Mouse (Mus musculus) heart, embryonic 12.5 days (tissue): ENCODE measurements around the gene Cetn4. TPM values are rescaled to one million over a fixed set of nuclear protein-coding genes. Genes with fewer than 3 reads are reported as not detected.

ENCODE experiments used
- ATAC-seq: fragments of 200-750 bp; cut with Nextera tagmentation; 2 replicates; pipeline ENCODE4 v1.8.0; 2017; ENCODE audit warnings: moderate TSS enrichment, moderate library complexity; ENCODE audit not compliant: insufficient number of reproducible peaks, low FRiP score
- H3K27ac ChIP-seq: fragments of 300-500 bp; sonication (generic); 2 replicates; pipeline ENCODE4 v1.5.1; 2016; ENCODE audit warnings: mild to moderate bottlenecking, moderate library complexity; ENCODE audit not compliant: poor library complexity, severe bottlenecking
- H3K27me3 ChIP-seq: fragments of 300-500 bp; sonication (generic); replicated peaks from 2 replicates; pipeline ENCODE4 v1.6.1; 2016; ENCODE audit warnings: mild to moderate bottlenecking, moderate library complexity
- H3K36me3 ChIP-seq: fragments of 300-500 bp; sonication (generic); 2 replicates; pipeline ENCODE4 v1.6.1; 2016; ENCODE audit warnings: mild to moderate bottlenecking, moderate library complexity
- H3K4me1 ChIP-seq: fragments of 300-500 bp; sonication (generic); replicated peaks from 2 replicates; pipeline ENCODE4 v1.6.1; 2016; ENCODE audit warnings: mild to moderate bottlenecking
- H3K4me2 ChIP-seq: fragments of 300-500 bp; sonication (generic); 2 replicates; pipeline ENCODE4 v1.6.1; 2016; ENCODE audit warnings: mild to moderate bottlenecking, moderate library complexity
- H3K4me3 ChIP-seq: fragments of 300-500 bp; sonication (generic); 2 replicates; pipeline ENCODE4 v1.5.1; 2016; ENCODE audit warnings: mild to moderate bottlenecking
- H3K9ac ChIP-seq: fragments of 300-500 bp; sonication (generic); 2 replicates; pipeline ENCODE4 v1.6.1; 2016; ENCODE audit warnings: mild to moderate bottlenecking, moderate library complexity
- H3K9me3 ChIP-seq: fragments of 300-500 bp; sonication (generic); replicated peaks from 2 replicates; pipeline ENCODE4 v1.6.1; 2016; ENCODE audit warnings: mild to moderate bottlenecking, moderate library complexity
- WGBS: fragments of 180-500 bp; shearing (Covaris S2); methylation state at CpG from one replicate; pipeline ENCODE4 v1.1.7; 2016; 5-methylcytosine and 5-hydroxymethylcytosine counted together
- polyA plus RNA-seq: library from polyadenylated mRNA; unstranded; fragments of >200 nt; fragmentation: Nextera tagmentation; extraction: Ambion mirVana; gene quantifications from 2 replicates; pipeline ENCODE4 v1.2.1, GENCODE M21; 2016

Cetn4 gene
- polyA plus RNA-seq: 0.95 and 2.1 TPM in 2 replicates

DNA sequence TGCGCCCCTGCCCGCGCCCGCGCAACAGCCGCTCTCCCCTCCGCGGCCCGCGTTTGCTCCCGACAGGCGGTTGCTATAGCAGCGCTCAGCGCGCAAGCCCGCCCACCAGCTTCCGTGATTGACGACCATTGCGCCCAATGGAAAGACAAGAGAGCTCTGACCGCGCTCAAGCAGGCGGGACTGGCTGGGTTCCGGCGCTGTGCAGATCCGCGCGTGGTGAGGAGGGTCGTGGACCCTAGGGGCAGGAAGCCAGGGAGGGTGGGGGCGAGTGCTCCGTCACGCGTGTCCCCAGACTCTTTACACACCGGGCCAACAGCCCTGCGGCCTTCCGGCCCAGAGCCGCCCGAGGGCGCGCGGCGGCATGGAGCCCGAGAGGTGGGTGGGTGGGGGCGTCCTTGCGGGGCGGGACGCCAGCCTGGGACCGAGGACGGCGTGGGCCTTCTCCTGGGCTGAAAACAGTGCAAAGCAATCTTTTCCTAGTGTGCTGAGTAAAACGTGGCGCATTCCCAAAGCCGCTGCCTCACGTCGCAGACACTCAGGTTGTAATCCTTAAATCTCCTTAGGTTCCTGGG is at the start of gene Cetn4, which contains the start of gene Bbs12:
Gene Cetn4, minus strand, starts transcription at position 339 of the 572 bp plus-strand sequence.
Gene Bbs12, plus strand, starts transcription at position 185 of the 572 bp plus-strand sequence.
- Histone ChIP-seq H3K4me1 (peaks cover 9% of the 10 kb centered on the region; the same call in 1 of the 2 replicates), H3K4me2 (peak within 1 kb of the TSS; percentile 93), H3K4me3 (peak within 1 kb of the TSS; percentile 90), H3K27ac (0 out of 2 replicates have a peak within 1 kb of the TSS, but pooled peaks have one; percentile 19), H3K27me3 (no peaks in the 10 kb centered on the region), H3K36me3 (no peaks in the 10 kb centered on the region), H3K9ac (peak within 1 kb of the TSS; percentile 92), H3K9me3 (no peaks in the 10 kb centered on the region; the same call in 1 of the 2 replicates)
- peak; percentile 99 for ATAC-seq
- WGBS: under 1% methylated on average over 53 of the region's 54 CpGs

DNA sequence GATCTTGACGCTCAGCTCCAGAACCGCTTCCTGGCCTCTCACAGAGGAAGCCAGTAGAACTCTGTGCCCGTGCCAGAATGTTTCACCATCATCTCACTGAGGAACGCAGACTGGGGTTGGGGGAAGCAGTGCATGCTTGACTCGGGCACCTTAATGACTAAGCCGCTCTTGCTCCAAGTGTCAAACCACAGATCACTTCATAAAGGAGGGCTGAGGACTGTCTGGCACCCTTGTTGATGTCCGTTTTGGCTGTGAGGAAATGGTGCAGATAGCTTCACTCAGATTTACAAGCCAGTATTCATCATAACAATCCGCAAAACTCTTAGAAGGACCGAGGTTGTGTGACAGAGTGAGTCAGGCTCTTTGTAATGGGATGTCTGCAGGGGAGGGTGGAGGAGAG is 48.2 kb upstream of the Cetn4 start:
- Histone ChIP-seq H3K9me3 (no peaks in the 10 kb centered on the region), H3K9ac (no peak overlapping the region), H3K27me3 (no peaks in the 10 kb centered on the region), H3K4me2 (no peak overlapping the region), H3K4me1 (no peaks in the 10 kb centered on the region), H3K36me3 (no peaks in the 10 kb centered on the region), H3K4me3 (no peak overlapping the region), H3K27ac (no peak overlapping the region)
- 68% methylated on average over 9 of the region's 9 CpGs for WGBS
- ATAC-seq: no peak

DNA sequence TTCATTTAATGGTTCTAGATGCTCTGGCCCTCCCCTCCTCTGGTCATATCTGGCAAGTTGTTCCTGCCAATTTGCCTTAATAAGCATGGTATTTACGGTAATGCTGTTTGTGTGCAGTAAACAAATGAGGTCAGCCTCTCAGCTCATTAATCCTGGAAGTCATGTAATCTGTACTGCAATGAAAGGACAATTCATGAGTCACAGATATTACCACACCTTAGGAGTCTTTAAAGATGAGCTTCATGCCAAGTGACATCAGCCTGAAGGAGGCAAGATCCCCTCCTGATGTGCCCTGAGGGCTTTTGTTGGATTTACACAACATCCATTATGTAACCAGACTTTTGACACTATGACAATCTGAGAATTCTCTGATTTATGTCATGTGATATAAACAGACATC is 42.2 kb upstream of the Cetn4 start:
- no peak overlapping the region for H3K4me2 ChIP-seq
- H3K27me3 ChIP-seq: peaks cover 7% of the 10 kb centered on the region; the same call in 1 of the 2 replicates
- H3K27ac ChIP-seq: no peak overlapping the region
- no peak overlapping the region for H3K4me3 ChIP-seq
- 87% methylated on average over 1 of the region's 1 CpGs for WGBS
- H3K4me1 ChIP-seq: no peaks in the 10 kb centered on the region; the same call in 1 of the 2 replicates
- ATAC-seq: no peak
- H3K36me3 ChIP-seq: no peaks in the 10 kb centered on the region
- H3K9ac ChIP-seq: no peak overlapping the region
- H3K9me3 ChIP-seq: no peaks in the 10 kb centered on the region

DNA sequence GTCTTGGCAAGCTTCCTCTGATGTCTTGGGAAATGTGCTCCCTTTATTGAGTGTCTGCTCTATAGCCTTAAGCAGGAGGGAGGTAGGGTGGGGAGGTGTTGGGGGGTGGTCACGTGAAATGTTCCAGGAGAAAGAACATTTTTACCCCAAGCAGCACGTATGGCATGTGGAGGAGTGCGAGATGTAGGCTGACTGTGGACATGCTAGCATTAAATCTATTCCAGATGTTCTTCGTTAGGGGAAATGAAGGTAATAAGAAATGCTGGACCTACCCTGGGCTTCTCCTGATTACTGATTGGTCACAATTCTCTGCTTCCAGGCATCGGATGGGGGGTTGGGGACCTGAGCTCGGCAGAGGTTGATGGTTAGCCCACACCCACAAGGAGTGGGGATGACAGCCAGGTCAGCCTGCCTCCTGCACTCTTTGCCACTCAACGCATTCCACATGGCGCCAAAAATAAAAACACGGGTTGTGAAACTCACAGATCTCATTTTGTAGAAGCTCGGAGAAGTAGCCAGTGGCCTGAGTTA is 41.5 kb upstream of the Cetn4 start:
- Histone ChIP-seq H3K4me2 (no peak overlapping the region), H3K4me1 (peaks cover 2% of the 10 kb centered on the region; the same call in 1 of the 2 replicates), H3K36me3 (no peaks in the 10 kb centered on the region), H3K9me3 (no peaks in the 10 kb centered on the region), H3K27ac (no peak overlapping the region), H3K27me3 (peaks cover 14% of the 10 kb centered on the region), H3K4me3 (no peak overlapping the region), H3K9ac (no peak overlapping the region)
- WGBS: 58% methylated on average over 10 of the region's 10 CpGs
- no peak for ATAC-seq

DNA sequence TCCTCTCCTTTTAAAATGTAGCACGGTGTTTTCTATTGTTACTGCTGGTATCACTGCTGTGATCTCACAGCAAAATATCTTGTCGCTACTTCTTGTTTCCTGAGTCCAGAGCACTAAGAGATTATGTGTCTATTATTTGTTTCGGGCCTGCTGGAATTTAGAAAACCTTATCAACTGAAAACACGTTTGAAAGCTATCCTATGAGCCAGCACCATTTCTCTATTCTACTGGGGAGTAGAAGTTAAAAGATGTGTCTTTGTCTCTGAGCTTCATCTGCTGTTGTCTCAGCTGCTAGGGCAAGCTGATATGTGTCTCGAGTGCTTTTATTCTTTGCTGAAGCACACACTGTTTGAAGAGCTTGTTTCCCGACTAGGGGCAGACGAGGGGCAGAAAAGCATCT is 37.9 kb upstream of the Cetn4 start:
- WGBS: 37% methylated on average over 7 of the region's 7 CpGs
- no peak overlapping the region for H3K27ac ChIP-seq
- H3K9me3 ChIP-seq: no peaks in the 10 kb centered on the region
- no peak overlapping the region for H3K9ac ChIP-seq
- H3K27me3 ChIP-seq: peaks cover 44% of the 10 kb centered on the region
- H3K4me1 ChIP-seq: peaks cover 13% of the 10 kb centered on the region
- H3K4me3 ChIP-seq: no peak overlapping the region
- H3K36me3 ChIP-seq: no peaks in the 10 kb centered on the region
- no peak overlapping the region for H3K4me2 ChIP-seq
- no peak for ATAC-seq

DNA sequence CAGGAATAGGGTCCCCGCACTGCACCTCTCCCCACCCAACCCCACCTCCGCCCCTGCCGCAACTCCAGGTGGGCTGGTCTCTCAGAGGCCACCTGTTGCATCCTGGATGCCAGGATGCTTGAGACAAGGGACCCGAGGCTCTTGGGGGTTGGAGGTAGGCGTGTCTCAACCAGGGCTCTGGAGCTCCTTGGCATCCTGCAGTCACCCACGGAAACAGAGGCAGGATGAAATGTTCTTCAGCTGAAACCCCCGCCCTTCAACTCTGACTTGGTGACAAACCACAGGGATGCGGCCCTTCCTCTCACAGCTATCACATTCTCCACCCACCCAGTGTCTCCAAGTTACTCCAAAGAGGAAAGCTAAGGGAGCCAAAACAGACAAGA is 36.6 kb upstream of the Cetn4 start:
- no peaks in the 10 kb centered on the region for H3K36me3 ChIP-seq
- 7% methylated on average over 8 of the region's 8 CpGs for WGBS
- ATAC-seq: no peak
- H3K27ac ChIP-seq: no peak overlapping the region
- peaks cover 49% of the 10 kb centered on the region for H3K27me3 ChIP-seq
- H3K4me1 ChIP-seq: peaks cover 13% of the 10 kb centered on the region
- H3K4me2 ChIP-seq: peak overlapping the region; percentile 100
- peak overlapping the region; percentile 72 for H3K4me3 ChIP-seq
- no peaks in the 10 kb centered on the region for H3K9me3 ChIP-seq
- H3K9ac ChIP-seq: no peak overlapping the region; the same call in 1 of the 2 replicates

DNA sequence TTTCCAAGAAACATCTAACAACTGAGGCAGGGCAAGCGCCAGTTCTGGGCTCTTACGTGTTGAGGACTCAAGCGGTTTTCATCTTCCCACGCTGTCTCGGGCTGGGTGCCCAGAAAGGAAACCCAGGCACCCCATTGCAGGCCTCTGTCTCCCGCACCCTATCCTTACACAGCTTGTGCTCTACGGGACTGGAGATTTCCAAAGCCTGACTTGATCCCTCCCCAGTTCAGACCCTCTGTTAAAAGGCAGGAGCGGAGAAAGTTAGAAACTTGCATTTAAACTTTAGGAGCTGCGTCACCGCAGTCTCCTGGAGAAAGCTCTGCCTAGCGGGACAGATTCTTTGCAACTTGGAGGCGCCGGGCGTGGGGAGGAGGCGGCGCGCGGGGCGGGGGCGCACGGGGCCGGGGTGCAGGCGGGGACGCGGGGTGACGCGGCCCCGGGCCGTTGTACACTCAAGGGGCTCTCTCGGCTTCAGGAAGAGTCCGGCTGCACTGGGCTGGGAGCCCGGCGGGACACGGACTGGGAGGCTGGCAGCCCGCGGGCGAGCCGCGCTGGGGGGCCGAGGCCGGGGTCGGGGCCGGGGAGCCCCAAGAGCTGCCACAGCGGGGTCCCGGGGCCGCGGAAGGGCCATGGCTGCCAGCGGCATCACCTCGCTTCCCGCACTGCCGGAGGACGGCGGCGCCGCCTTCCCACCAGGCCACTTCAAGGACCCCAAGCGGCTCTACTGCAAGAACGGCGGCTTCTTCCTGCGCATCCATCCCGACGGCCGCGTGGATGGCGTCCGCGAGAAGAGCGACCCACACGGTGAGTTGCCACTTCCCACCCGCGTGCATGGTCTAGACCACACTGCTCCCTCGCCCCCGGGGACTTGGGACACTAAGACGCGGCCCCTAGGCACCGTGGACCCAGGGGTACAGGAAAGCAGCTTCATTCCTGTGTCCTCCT is 36.0 kb upstream of the Cetn4 start, which contains the start of gene Fgf2:
Gene Fgf2, plus strand, starts transcription at position 126 of the 945 bp plus-strand sequence.
- Histone ChIP-seq H3K36me3 (no peaks in the 10 kb centered on the region), H3K4me3 (peak within 1 kb of the TSS; percentile 72), H3K27me3 (peaks cover 51% of the 10 kb centered on the region), H3K4me2 (peak within 1 kb of the TSS; percentile 100), H3K9me3 (no peaks in the 10 kb centered on the region), H3K27ac (no peak within 1 kb of the TSS), H3K9ac (peak within 1 kb of the TSS; percentile 76), H3K4me1 (peaks cover 13% of the 10 kb centered on the region)
- WGBS: 1% methylated on average over 61 of the region's 75 CpGs
- peak; percentile 42 for ATAC-seq

DNA sequence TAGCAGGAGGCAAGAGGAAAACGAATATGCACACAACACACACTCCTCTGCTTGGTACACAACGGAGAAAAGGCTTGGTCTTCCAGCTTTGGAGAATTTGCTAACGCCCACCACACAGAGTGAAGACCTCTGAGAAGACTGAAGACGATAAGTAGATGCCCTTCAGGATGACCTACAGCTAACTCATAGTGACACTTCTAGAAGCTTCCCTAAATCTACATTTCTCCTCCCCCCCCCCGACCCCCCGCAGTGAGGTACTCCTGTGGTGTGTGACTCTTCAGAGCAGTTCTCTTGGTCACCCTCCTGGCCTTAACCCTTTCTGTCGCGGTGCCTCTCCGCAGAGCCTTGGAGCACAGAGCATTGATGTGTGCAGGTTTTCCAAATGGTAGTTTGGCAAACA is 35.2 kb upstream of the Cetn4 start:
- Histone ChIP-seq H3K27me3 (peaks cover 51% of the 10 kb centered on the region), H3K4me1 (peaks cover 13% of the 10 kb centered on the region), H3K4me2 (peak overlapping the region; percentile 100), H3K4me3 (peak overlapping the region; percentile 72), H3K9ac (peak overlapping the region; percentile 76; the same call in 1 of the 2 replicates), H3K27ac (no peak overlapping the region), H3K9me3 (no peaks in the 10 kb centered on the region), H3K36me3 (no peaks in the 10 kb centered on the region)
- 0 out of 2 replicates have a peak, but pooled peaks have one; percentile 11 for ATAC-seq
- 32% methylated on average over 9 of the region's 9 CpGs for WGBS

DNA sequence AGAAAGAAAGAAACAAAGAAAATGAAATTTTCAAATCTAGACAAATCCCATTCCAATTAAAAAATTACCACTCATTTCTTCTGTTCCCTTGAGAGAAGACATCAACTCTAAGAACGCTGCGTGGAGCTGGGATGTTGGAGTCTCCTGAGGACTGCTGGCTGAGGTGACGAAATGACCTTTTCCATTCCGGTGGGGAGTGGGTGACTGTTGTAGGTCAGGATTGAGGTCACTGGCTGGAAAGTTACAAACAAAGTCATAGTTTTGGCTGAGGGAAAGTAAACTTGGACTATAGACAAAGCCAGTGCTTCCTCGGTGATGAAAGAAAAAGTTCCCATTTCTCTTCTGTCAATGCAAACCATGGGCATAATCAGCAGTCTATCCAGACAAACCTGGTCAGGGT is 30.3 kb upstream of the Cetn4 start:
- Histone ChIP-seq H3K9me3 (no peaks in the 10 kb centered on the region), H3K4me3 (no peak overlapping the region), H3K36me3 (no peaks in the 10 kb centered on the region), H3K4me1 (peaks cover 3% of the 10 kb centered on the region), H3K27ac (no peak overlapping the region), H3K27me3 (peaks cover 27% of the 10 kb centered on the region), H3K4me2 (no peak overlapping the region), H3K9ac (no peak overlapping the region)
- no peak for ATAC-seq
- WGBS: 51% methylated on average over 5 of the region's 5 CpGs

DNA sequence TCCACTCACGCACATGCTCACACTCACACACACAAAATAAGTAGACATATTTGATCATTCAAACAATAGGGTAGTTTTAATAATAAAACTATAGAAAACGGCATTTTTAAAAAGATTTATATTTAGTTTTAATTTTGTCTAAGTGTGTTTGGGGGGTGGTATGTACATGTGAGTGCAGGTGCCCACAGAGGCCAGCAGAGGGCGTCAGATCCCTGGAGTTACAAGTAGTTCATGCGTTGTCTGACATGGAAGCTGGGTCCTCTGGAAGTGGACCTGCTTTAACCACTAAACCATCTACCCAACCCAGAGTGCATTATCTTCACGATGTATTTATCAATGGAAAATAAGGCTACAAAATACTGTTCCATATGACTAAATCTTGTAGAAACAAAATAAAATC is 28.6 kb upstream of the Cetn4 start:
- Histone ChIP-seq H3K27ac (no peak overlapping the region), H3K4me3 (no peak overlapping the region), H3K9ac (no peak overlapping the region), H3K36me3 (no peaks in the 10 kb centered on the region), H3K9me3 (no peaks in the 10 kb centered on the region), H3K27me3 (peaks cover 12% of the 10 kb centered on the region; the same call in 1 of the 2 replicates), H3K4me2 (no peak overlapping the region), H3K4me1 (no peaks in the 10 kb centered on the region)
- WGBS: 47% methylated on average over 5 of the region's 5 CpGs
- no peak for ATAC-seq

DNA sequence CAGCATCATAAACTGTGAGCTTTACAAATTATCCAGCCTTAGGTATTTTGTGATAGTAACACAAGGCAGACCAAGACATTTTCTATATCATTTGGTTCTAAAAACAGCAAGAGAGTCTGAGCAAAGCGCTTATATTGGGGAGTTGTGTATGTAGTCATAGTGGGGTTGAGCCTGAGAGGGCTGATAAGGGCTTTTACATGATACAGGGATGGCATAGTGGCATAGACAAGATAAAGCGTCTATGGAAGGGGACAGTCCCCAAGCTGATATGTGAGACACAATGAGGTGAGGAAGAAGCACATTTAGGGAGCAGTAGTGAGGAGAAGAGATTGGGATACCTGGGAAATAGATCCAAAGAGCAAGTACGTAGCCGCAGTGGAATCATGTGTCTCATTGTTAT is 21.5 kb upstream of the Cetn4 start:
- Histone ChIP-seq H3K9me3 (no peaks in the 10 kb centered on the region), H3K4me2 (no peak overlapping the region), H3K36me3 (no peaks in the 10 kb centered on the region), H3K27me3 (no peaks in the 10 kb centered on the region), H3K4me1 (no peaks in the 10 kb centered on the region), H3K9ac (no peak overlapping the region), H3K27ac (no peak overlapping the region), H3K4me3 (no peak overlapping the region)
- no peak for ATAC-seq
- 82% methylated on average over 4 of the region's 4 CpGs for WGBS
